Mouse (Mus musculus): ENCODE results near the gene Tgfb3. TPM values are rescaled to one million over a fixed set of nuclear protein-coding genes. Genes with fewer than 3 reads are reported as not detected.

Tgfb3 gene
- total RNA-seq, 2 experiments from 2014 or later = 41.4 to 46.1 TPM

- peak; percentile 94 for DNase-seq
Measured at GRCm38 (mm10) chr12:86079202-86079667, 394 bp upstream of the Tgfb3 start.

DNA sequence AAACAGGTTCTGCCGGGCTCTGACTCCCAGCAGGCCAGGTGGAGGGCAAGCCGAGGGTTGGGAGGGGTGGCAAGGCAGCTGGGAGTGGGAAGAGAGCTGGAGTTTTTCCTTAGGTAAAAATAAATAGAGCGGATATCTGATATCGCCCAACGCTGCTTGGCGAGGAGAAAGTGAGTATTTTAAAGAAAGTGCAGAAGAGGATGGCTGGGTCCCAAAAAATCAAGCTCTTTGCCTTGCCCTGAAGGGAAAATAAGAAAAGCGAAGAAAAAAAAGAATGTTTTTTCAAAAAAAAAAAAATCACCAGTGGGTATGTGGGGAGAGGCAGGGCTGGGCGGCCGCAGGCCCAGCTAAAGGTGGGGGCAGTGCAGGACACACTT, 677 bp downstream of the Tgfb3 start:
- DNase-seq = no peak

- DNase-seq = peak; percentile 37
Measured at GRCm38 (mm10) chr12:86077736-86078135, 1.1 kb downstream of the Tgfb3 start.

GRCm38 (mm10) chr12:86077322-86077721, 1.5 kb downstream of the Tgfb3 start:
- DNase-seq = peak; percentile 16

DNA sequence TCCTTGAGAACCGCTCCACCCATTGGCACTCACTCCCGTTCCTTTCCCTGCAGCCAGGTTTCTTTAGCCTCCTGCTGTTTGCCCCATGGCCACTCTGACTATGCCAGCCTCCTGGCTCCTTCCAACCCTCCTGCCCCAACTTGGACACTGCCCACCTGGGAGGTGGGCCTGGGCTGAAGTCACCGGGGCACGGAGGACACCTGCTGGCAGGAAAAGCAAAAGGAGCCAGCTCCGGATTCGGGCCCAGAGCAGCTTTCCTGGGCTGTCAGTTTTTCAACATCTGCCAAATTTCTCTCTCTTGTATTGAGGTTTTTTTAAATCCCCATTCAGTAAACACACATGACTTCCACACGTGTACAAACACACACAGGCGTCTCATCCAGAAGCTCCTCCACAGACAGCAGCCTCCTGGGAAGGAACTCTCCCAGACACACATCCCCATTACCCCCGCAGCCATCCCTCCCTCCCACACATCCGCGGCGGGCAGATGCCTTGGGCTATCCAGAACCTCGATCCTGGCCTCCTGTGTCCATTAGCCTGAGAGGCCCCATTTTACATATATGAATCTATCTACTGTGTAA, 2.4 kb downstream of the Tgfb3 start:
- DNase-seq = peak; percentile 34

DNA sequence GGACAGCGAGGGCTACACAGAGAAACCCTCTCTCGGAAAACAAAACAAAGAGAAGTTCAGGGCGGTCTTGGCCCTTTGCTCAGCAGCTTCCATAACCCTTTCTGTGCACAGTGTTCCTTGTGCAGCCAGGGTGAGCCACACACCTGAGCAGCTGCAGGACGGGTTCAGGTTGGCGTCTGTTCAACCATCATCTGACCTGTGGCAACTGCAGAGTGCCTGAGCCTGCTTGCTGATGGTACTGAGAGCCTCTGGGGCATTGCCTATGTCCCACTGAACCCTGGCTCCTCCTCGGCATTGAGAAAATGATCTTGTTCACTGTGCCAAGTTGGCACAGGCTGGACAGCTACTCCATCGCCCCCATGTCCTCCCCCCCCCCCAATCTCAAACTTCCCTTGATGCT, 3.5 kb downstream of the Tgfb3 start:
- no peak for DNase-seq

DNA sequence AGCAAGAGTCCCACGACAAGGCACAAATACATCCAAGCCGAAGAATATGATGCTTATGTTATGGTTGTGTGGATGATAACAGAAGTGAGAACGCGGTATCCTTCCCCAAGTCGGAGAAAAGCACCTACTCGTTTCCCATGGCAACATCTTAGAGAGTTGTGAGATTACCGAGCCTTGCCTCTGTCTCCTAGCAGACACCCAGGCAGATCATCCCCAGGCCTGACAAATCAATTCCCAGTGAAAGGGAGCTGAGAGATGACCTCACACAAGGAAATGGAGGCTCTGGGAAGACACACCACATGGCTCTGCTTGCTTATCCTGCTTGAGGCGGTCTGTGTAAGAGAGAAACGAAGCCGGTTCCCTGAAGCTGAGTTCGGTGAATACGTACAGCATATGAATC, 4.2 kb downstream of the Tgfb3 start:
- DNase-seq = no peak

- DNase-seq = no peak
Measured at GRCm38 (mm10) chr12:86071432-86071831, 7.4 kb downstream of the Tgfb3 start.

- no peak for DNase-seq
Measured at GRCm38 (mm10) chr12:86064796-86065195, 14.0 kb downstream of the Tgfb3 start.

- DNase-seq = no peak
Measured at GRCm38 (mm10) chr12:86059341-86059740, 19.5 kb downstream of the Tgfb3 start.

- no peak for DNase-seq
Measured at GRCm38 (mm10) chr12:86057516-86057915, 21.3 kb downstream of the Tgfb3 start.

DNA sequence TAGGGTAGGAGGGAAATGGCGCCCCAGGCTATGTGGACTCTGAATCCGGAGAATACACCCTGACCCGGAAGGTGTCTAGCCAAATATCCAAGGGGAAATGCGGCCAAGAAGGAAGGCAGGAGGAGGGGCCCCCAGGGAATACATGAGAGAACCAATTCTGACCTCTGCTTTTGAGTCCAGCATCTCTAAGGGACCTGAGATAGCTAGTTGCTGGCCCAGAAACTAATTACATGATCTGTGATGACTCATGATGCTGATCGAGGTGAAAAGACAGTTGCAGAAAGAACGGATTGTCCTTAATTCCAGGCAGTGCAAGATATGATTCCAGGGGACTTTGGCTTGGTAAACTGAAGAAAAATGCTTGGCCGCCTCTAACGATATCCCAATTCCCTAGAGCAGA, 21.9 kb downstream of the Tgfb3 start:
- DNase-seq = no peak

GRCm38 (mm10) chr12:86055306-86055705, 23.5 kb downstream of the Tgfb3 start:
- DNase-seq = no peak

DNA sequence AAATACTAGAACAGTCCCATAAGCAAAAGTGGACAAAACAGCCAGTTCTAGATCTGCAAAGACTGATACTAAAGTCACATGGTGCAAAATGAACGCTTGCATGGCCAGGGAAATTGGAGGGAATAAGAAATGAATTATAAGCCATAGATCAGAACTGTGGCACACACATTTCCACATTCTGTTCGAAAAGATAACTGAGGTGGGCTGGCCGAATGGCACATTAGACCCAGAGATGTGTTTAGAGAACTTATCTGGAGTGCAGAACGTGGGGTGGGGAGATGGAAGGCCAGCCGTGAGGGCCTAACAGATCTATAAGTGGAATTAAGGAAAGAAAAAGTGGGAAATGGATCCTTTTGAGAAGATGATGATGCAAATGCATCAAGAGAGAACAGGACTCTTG, 27.4 kb downstream of the Tgfb3 start:
- no peak for DNase-seq

GRCm38 (mm10) chr12:86049813-86050212, 29.0 kb downstream of the Tgfb3 start:
- no peak for DNase-seq

- no peak for DNase-seq
Measured at GRCm38 (mm10) chr12:86047376-86047775, 31.5 kb downstream of the Tgfb3 start.

GRCm38 (mm10) chr12:86046776-86047175, 32.1 kb downstream of the Tgfb3 start:
- DNase-seq = no peak

- no peak for DNase-seq
Measured at GRCm38 (mm10) chr12:86046141-86046540, 32.7 kb downstream of the Tgfb3 start.

DNA sequence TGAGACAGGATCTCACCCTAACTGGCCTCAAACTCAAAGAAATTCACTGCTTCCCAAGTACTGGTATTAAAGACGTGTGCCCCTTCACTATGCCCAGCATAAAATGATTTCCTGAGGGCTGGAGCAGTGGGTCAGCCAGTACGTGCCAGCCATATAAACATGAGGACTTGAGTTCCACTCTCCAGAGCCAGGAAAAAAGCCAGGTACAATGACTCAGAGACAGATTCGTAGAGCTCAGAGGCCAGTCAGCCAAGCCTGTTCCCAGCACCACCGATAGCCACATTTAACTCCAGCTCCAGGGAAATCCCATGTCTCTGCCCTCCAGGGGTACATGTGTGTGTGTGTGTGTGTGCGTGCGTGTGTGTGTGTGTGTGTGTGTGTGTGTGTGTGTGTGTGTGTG, 39.1 kb downstream of the Tgfb3 start:
- DNase-seq = no peak

DNA sequence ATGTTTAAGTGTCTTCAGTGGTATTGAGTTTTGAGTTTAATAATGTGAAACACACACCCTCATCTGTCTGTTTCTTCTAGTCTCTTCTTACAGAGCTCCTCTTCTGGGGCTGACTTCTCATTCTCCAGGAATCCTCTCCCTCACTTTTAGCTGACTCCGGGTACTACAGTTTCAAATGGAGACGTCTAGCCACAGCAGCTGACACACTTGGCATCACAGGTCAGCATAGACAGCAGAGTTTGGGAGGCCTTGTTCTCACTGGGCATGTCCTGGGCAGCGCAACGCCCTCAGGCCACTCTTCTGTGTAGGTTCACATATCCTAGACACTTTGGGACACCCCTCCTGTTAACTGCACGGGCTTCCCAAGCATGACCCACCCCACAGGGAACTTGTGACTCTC, 39.8 kb downstream of the Tgfb3 start:
- no peak for DNase-seq

DNA sequence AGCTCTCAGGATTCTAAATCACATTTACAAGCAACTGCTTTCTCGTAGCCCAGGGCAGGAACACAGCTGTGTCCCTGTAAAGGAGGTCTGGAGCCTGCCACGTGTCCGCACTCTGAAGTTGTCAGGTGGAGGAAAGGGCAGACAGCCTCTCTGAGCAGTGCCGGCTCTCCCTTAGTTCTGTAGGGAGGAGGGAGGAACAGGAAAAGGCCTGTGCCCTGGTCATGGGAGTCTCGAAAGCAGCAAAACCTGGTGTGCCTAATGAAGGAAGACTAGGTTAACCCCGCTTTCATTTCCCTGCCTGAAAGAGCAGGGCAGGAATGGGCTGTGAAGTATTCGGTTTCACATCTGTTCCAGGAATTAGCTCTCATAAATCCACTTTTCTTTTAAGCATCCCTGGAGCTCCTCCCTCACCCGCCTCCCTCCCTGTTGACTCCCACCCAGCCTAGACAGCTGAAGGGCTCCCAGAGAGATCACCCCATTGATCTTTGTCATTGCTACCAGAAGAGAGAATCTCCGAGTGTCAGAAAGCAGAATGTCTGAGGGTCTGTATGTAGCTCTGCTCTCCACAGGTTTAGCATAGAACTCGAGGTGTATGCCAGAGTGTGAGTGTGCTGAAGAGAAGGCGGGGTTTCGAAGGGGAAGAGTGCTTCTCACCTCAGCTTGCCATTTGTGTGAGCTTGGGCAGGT, 41.5 kb downstream of the Tgfb3 start:
- DNase-seq = no peak

DNA sequence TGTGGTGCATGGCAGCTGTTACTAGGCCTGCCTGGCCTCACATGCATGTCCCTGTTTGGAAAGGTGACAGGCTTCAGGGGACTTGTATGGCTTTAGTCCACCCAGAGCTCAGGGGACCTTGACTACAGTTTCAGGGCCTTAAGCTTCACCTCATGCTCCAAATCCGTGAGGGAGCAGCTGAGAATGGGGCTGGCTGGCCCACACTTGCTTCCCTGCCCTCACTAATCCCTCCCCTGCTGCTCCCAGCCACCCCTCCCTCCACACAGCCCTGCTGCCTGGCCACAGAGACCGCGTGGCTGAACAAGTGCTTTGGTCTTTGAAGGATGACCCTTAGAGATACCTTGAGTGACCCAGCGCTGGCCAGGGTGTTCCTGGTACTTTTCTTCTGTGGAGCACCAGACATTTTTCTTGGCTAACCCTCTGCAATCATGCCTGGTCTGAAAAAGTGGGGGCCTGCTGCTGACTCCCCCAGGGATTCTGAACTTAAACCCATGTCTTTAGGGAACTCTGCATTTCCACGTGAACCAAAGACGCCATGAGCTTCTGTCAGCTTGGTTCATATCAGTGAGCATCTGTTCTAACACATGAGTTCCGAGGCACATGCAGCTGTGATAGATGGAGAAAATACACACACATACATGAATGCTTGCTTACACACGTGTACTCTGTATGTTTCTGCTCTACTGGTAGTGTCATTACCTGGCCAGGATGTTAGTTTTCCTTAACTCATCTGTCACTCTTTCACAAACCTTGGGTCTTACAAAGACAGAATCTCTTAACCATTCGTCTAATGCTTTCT, 42.3 kb downstream of the Tgfb3 start:
- DNase-seq = peak; percentile 21

- DNase-seq = no peak
Measured at GRCm38 (mm10) chr12:86035586-86035985, 43.3 kb downstream of the Tgfb3 start.
